Mouse (Mus musculus): ENCODE results near the gene Vwa3b. TPM values are rescaled to one million over a fixed set of nuclear protein-coding genes. Genes with fewer than 3 reads are reported as not detected.

The Vwa3b gene
- polyA plus RNA-seq, 1 experiment, result not detected

DNA sequence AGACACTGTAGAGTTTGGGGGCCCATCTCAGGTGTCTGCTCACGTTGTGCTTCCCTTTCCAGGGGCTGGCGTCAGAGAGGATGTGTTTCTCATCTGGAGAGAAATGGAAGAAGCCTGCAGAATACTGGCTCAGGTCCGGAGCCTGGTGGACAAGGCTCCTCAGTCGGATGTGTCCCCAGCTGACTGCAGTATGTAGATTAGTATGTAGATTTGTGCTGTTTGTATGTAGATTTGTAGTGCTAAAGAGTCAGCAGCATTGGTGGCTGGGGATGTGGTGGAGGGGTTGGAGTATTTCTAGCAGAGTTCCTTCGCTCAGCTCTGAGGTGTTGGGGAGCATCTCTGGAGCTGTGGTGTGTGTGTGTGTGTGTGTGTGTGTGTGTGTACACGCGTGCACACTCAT lies 58.8 kb downstream of the Vwa3b start:
- TF ChIP-seq MYOD1 (IDR thresholded peaks at IDR 0.05; ENCODE audit: control insufficient read depth in 1 of 3, insufficient read length in 2 of 3, low read depth in 2 of 3), result no peak
- TF ChIP-seq TCF12 (IDR thresholded peaks at IDR 0.05; ENCODE audit: insufficient read depth, poor library complexity, severe bottlenecking), result no peak
- no peak for TF ChIP-seq REST (IDR thresholded peaks at IDR 0.05; ENCODE audit: insufficient read depth, insufficient read length)
- no peak for TF ChIP-seq TCF3 (IDR thresholded peaks at IDR 0.05; ENCODE audit: insufficient read length, low read depth)
- TF ChIP-seq MAX (IDR thresholded peaks at IDR 0.05; ENCODE audit: low read depth), result no peak
- TF ChIP-seq CEBPB (IDR thresholded peaks at IDR 0.05; ENCODE audit: insufficient read depth, poor library complexity, severe bottlenecking), result no peak
- no peak for TF ChIP-seq E2F4 (IDR thresholded peaks at IDR 0.05; ENCODE audit: insufficient read depth)
- no peak for TF ChIP-seq POLR2A (IDR thresholded peaks at IDR 0.05; ENCODE audit: insufficient read length, low read depth)
- no peak for TF ChIP-seq POLR2AphosphoS2 (IDR thresholded peaks at IDR 0.05; ENCODE audit: insufficient read length, low read depth)
- no peak for TF ChIP-seq USF1 (IDR thresholded peaks at IDR 0.05; ENCODE audit: low read depth)
- TF ChIP-seq MYOG (IDR thresholded peaks at IDR 0.05; ENCODE audit: control insufficient read depth in 1 of 3, insufficient read depth in 1 of 3, insufficient read length in 2 of 3, low read depth in 2 of 3), result no peak
- no peak for TF ChIP-seq SRF (IDR thresholded peaks at IDR 0.05; ENCODE audit: control insufficient read depth, insufficient read length, low read depth)
- Histone ChIP-seq H3K4me3 (no peak overlapping the region), H3K4me2 (ENCODE audit: low read depth) (no peak overlapping the region), H3K36me3 (ENCODE audit: control insufficient read depth, insufficient read depth) (no peaks in the 10 kb centered on the region), H3K27me3 (ENCODE audit: control insufficient read depth, insufficient read depth, insufficient read length) (peaks cover 8% of the 10 kb centered on the region), H3ac (ENCODE audit: control insufficient read depth, insufficient read length) (no peak overlapping the region), H3K79me2 (ENCODE audit: control insufficient read depth, insufficient read depth) (no peaks in the 10 kb centered on the region)

DNA sequence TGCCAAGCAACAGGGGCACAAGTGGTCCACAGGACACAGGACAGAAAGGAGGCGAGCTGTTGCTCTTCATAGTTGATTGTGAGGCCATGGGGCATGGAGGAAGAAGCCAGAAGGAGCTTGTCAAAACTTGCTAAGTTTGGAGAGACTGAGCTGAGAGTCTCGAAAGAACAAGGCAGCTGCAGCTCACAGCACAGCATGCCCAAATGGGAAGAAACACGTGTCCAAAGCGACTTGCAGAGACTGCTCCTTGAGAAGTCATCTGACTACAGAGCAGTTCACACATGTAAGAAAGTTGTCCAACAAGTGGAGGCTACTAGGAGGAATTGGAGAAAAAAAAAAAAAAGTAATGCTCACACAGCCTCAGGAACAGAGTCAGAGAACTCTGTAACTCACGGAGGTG lies 62.8 kb downstream of the Vwa3b start:
- Histone ChIP-seq H3K27me3 (ENCODE audit: control insufficient read depth, insufficient read depth, insufficient read length) (peaks cover 10% of the 10 kb centered on the region), H3K36me3 (ENCODE audit: control insufficient read depth, insufficient read depth) (no peaks in the 10 kb centered on the region), H3ac (ENCODE audit: control insufficient read depth, insufficient read length) (no peak overlapping the region), H3K79me2 (ENCODE audit: control insufficient read depth, insufficient read depth) (no peaks in the 10 kb centered on the region), H3K4me3 (no peak overlapping the region), H3K4me2 (ENCODE audit: low read depth) (no peak overlapping the region)
- TF ChIP-seq TCF12 (IDR thresholded peaks at IDR 0.05; ENCODE audit: insufficient read depth, poor library complexity, severe bottlenecking), result no peak
- TF ChIP-seq POLR2AphosphoS2 (IDR thresholded peaks at IDR 0.05; ENCODE audit: insufficient read length, low read depth), result no peak
- no peak for TF ChIP-seq POLR2A (IDR thresholded peaks at IDR 0.05; ENCODE audit: insufficient read length, low read depth)
- TF ChIP-seq REST (IDR thresholded peaks at IDR 0.05; ENCODE audit: insufficient read depth, insufficient read length), result no peak
- TF ChIP-seq E2F4 (IDR thresholded peaks at IDR 0.05; ENCODE audit: insufficient read depth), result no peak
- TF ChIP-seq TCF3 (IDR thresholded peaks at IDR 0.05; ENCODE audit: insufficient read length, low read depth), result no peak
- no peak for TF ChIP-seq MAX (IDR thresholded peaks at IDR 0.05; ENCODE audit: low read depth)
- TF ChIP-seq MYOG (IDR thresholded peaks at IDR 0.05; ENCODE audit: control insufficient read depth in 1 of 3, insufficient read depth in 1 of 3, insufficient read length in 2 of 3, low read depth in 2 of 3), result no peak
- no peak for TF ChIP-seq MYOD1 (IDR thresholded peaks at IDR 0.05; ENCODE audit: control insufficient read depth in 1 of 3, insufficient read length in 2 of 3, low read depth in 2 of 3)
- TF ChIP-seq SRF (IDR thresholded peaks at IDR 0.05; ENCODE audit: control insufficient read depth, insufficient read length, low read depth), result no peak
- no peak for TF ChIP-seq USF1 (IDR thresholded peaks at IDR 0.05; ENCODE audit: low read depth)
- TF ChIP-seq CEBPB (IDR thresholded peaks at IDR 0.05; ENCODE audit: insufficient read depth, poor library complexity, severe bottlenecking), result no peak

DNA sequence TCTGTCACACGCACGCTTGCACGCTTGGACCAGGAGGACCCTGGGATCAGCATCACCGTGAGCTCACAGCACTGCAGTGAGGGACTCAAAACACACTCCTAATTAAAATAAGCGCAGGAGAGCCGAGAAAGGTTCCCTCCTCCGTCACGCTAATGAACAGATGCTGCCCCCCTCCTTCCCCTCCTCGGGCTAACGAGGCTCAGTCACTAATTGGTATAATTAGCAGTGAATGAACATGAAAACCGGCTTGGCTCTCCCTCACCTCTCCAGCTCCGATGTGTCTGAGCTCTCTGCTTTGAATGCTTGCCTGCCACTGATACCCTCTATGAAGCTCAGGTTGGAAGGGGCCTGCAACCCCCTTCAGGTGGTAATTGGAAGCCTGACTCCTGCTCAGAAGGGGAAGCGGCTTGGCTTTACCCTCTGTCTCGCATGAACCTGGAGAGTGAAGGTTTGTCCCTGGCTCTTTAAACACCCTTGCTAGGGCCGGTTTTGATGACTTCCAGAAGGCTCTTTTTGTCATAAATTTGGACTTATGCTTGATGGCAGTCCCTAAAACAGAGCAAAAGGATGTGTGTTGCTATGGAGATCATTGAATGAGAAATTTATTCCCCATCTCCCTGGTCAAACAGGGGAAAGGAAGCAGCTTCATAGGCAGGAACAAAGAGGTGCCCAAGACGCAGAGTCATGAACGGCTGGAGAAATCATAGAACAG lies 71.1 kb downstream of the Vwa3b start:
- no peaks in the 10 kb centered on the region for H3K27me3 ChIP-seq (ENCODE audit: control insufficient read depth, insufficient read depth, insufficient read length)
- TF ChIP-seq CEBPB (IDR thresholded peaks at IDR 0.05; ENCODE audit: insufficient read depth, poor library complexity, severe bottlenecking) (no peak), POLR2A (IDR thresholded peaks at IDR 0.05; ENCODE audit: insufficient read length, low read depth) (no peak), USF1 (IDR thresholded peaks at IDR 0.05; ENCODE audit: low read depth) (no peak), POLR2AphosphoS2 (IDR thresholded peaks at IDR 0.05; ENCODE audit: insufficient read length, low read depth) (no peak), MYOD1 (IDR thresholded peaks at IDR 0.05; ENCODE audit: control insufficient read depth in 1 of 3, insufficient read length in 2 of 3, low read depth in 2 of 3) (no peak), TCF12 (IDR thresholded peaks at IDR 0.05; ENCODE audit: insufficient read depth, poor library complexity, severe bottlenecking) (no peak), REST (IDR thresholded peaks at IDR 0.05; ENCODE audit: insufficient read depth, insufficient read length) (no peak), SRF (IDR thresholded peaks at IDR 0.05; ENCODE audit: control insufficient read depth, insufficient read length, low read depth) (no peak), E2F4 (IDR thresholded peaks at IDR 0.05; ENCODE audit: insufficient read depth) (no peak), TCF3 (IDR thresholded peaks at IDR 0.05; ENCODE audit: insufficient read length, low read depth) (no peak), MYOG (IDR thresholded peaks at IDR 0.05; ENCODE audit: control insufficient read depth in 1 of 3, insufficient read depth in 1 of 3, insufficient read length in 2 of 3, low read depth in 2 of 3) (no peak), MAX (IDR thresholded peaks at IDR 0.05; ENCODE audit: low read depth) (no peak)
- H3K4me3 ChIP-seq, result no peak overlapping the region
- H3ac ChIP-seq (ENCODE audit: control insufficient read depth, insufficient read length), result no peak overlapping the region
- no peaks in the 10 kb centered on the region for H3K36me3 ChIP-seq (ENCODE audit: control insufficient read depth, insufficient read depth)
- no peaks in the 10 kb centered on the region for H3K79me2 ChIP-seq (ENCODE audit: control insufficient read depth, insufficient read depth)
- H3K4me2 ChIP-seq (ENCODE audit: low read depth), result no peak overlapping the region

DNA sequence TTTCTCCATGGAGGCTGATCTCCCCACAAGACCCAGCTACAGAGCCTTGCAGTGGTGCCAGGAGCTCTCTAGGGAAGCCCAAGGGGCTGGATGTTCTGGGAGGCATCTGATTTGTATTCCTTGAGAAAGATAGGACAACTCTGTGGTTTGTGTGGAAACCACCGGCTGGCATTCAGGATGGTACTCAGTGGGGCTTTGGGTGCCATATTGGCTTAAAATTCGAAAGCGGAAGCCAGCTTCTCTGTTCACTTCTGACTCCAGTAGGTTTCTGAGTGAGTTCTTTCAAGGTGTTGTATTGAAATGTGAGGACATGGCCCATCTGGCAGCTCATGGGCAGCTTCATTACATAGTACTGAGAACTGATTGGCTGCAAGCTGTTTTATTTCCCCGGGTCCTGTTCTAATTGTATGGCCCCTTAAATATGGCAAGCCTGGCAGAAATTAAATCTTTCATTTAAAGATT lies 71.7 kb downstream of the Vwa3b start:
- TF ChIP-seq CEBPB (IDR thresholded peaks at IDR 0.05; ENCODE audit: insufficient read depth, poor library complexity, severe bottlenecking), result no peak
- Histone ChIP-seq H3K4me3 (no peak overlapping the region), H3K27me3 (ENCODE audit: control insufficient read depth, insufficient read depth, insufficient read length) (no peaks in the 10 kb centered on the region), H3ac (ENCODE audit: control insufficient read depth, insufficient read length) (no peak overlapping the region), H3K4me2 (ENCODE audit: low read depth) (no peak overlapping the region), H3K79me2 (ENCODE audit: control insufficient read depth, insufficient read depth) (no peaks in the 10 kb centered on the region), H3K36me3 (ENCODE audit: control insufficient read depth, insufficient read depth) (no peaks in the 10 kb centered on the region)

Data from myocyte (in vitro differentiated cells).